ENCODE assay signal across 8 mouse cellular contexts in the genomic region with DNA sequence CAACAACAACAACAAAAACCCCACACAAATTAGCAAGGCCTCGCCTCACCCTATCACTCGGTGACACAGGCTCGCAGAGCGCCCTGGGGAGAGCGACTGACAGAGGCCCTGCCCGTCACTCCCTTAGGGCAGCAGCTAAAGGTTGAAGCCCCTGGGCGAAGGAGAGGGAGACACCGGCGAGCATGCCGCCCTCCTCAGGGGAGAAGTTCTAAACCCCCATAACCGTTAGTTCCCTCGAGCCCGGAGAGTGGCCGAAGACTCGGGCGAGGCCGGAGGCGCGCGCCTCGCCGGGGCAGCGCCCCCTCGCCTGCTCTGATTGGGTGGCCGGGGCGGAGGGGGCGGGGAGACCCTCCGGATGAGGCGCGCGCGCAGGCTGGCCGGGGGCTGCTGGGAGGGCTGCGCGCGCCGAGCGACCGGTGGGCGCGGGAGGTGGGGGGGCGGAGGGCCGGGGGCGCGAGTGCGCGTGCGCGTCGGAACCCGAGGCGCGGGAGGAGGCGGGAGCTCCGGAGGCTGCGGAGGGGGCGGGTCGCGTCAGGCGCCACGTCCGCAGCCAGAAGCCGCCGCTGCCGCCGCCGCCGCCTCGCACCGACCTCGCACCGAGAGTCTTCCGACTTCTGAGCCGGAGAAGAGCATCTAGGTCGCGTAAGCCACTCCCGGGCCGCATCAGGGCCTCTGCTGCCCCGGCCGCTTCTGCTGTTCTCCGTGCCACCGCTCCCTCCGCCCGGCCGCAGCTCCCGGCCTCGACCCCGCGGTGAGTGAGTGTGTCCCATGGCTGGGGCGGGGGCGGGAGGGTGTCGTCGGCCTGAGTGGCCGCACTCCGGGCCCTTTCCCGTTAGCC. TPM values are rescaled to one million over a fixed set of nuclear protein-coding genes. Genes with fewer than 3 reads are reported as not detected.
DNase-seq lines count a peak whose midpoint lies in the region; ATAC-seq and TF ChIP-seq lines count a peak whose summit lies in the region.

A gene (minus strand): TSS at position 249 of the 838 bp plus-strand sequence.
A gene (plus strand): TSS at position 381 of the 838 bp plus-strand sequence.

- peaks cover 5% of the 10 kb centered on the region; the same call in 1 of the 2 replicates for H3K36me3 ChIP-seq in E14TG2a.4 (ENCODE audit: insufficient read depth, low read length)
- no peaks in the 10 kb centered on the region for H3K36me3 ChIP-seq in forebrain, embryonic 11.5 days (ENCODE audit: control insufficient read depth, insufficient read depth, low read length)
- H3K36me3 ChIP-seq in heart, embryonic 16.5 days (ENCODE audit: control insufficient read depth, insufficient read depth), result no peaks in the 10 kb centered on the region
- H3K36me3 ChIP-seq in liver, embryonic 14.5 days (replicated peaks; ENCODE audit: control insufficient read depth, insufficient read depth, low read depth), result no peaks in the 10 kb centered on the region
- H3K36me3 ChIP-seq in stomach, embryonic 15.5 days, result no peaks in the 10 kb centered on the region

- H3K4me3 ChIP-seq in E14TG2a.4 (replicated peaks; ENCODE audit: low read length), result peak within 1 kb of the TSS; percentile 90
- H3K4me3 ChIP-seq in forebrain, embryonic 11.5 days (ENCODE audit: low read depth, low read length), result peak within 1 kb of the TSS; percentile 91
- peak within 1 kb of the TSS; percentile 99 for H3K4me3 ChIP-seq in heart, embryonic 16.5 days (ENCODE audit: low read length)
- peak within 1 kb of the TSS; percentile 76 to 95 for H3K4me3 ChIP-seq in liver, embryonic 14.5 days (ENCODE audit: insufficient read depth in 1 of 2, low read depth in 2 of 2, low read length in 2 of 2)
- peak within 1 kb of the TSS; percentile 98 for H3K4me3 ChIP-seq in stomach, embryonic 15.5 days (replicated peaks)

- peak; percentile 97 for ATAC-seq in forebrain, embryonic 11.5 days (replicated peaks; ENCODE audit: low FRiP score)
- peak; percentile 96 for ATAC-seq in heart, embryonic 16.5 days (replicated peaks; ENCODE audit: extremely low read depth, insufficient read depth, low FRiP score)
- ATAC-seq in liver, embryonic 14.5 days (ENCODE audit: insufficient read depth), result peak; percentile 92
- ATAC-seq in stomach, embryonic 15.5 days (ENCODE audit: insufficient read depth, low FRiP score, low read depth), result peak; percentile 95

- H3K4me1 ChIP-seq in E14TG2a.4 (replicated peaks; ENCODE audit: low read depth, low read length), result peaks cover 34% of the 10 kb centered on the region
- H3K4me1 ChIP-seq in forebrain, embryonic 11.5 days (replicated peaks; ENCODE audit: control insufficient read depth, insufficient read depth, low read length), result 0 out of 2 replicates have a peak, but pooled peaks cover 3% of the 10 kb centered on the region
- peaks cover 13% of the 10 kb centered on the region for H3K4me1 ChIP-seq in heart, embryonic 16.5 days (ENCODE audit: control insufficient read depth, insufficient read depth, low read length)
- H3K4me1 ChIP-seq in liver, embryonic 14.5 days (replicated peaks; ENCODE audit: control insufficient read depth in 2 of 2, insufficient read depth in 2 of 2, low read length in 1 of 2), result peaks cover 5 to 8% of the 10 kb centered on the region in 2 experiments
- no peaks in the 10 kb centered on the region for H3K4me1 ChIP-seq in stomach, embryonic 15.5 days

- TF ChIP-seq EP300 in liver, embryonic 14.5 days (IDR thresholded peaks at IDR 0.05; ENCODE audit: low read depth), result no peak

- no peaks in the 10 kb centered on the region for H3K27me3 ChIP-seq in E14TG2a.4 (ENCODE audit: insufficient read depth, low read length)
- no peaks in the 10 kb centered on the region for H3K27me3 ChIP-seq in forebrain, embryonic 11.5 days (ENCODE audit: control insufficient read depth, insufficient read depth, low read length)
- H3K27me3 ChIP-seq in heart, embryonic 16.5 days (ENCODE audit: control insufficient read depth, insufficient read depth, low read length), result no peaks in the 10 kb centered on the region
- no peaks in the 10 kb centered on the region for H3K27me3 ChIP-seq in liver, embryonic 14.5 days (ENCODE audit: control insufficient read depth, insufficient read depth, low read length)
- H3K27me3 ChIP-seq in stomach, embryonic 15.5 days (replicated peaks), result no peaks in the 10 kb centered on the region

- H3K9me3 ChIP-seq in E14TG2a.4 (ENCODE audit: low read length), result no peaks in the 10 kb centered on the region
- H3K9me3 ChIP-seq in forebrain, embryonic 11.5 days (ENCODE audit: control insufficient read depth, low read length), result no peaks in the 10 kb centered on the region
- H3K9me3 ChIP-seq in heart, embryonic 16.5 days (replicated peaks; ENCODE audit: control insufficient read depth, low read length), result no peaks in the 10 kb centered on the region
- H3K9me3 ChIP-seq in liver, embryonic 14.5 days (ENCODE audit: control insufficient read depth, low read length), result no peaks in the 10 kb centered on the region
- H3K9me3 ChIP-seq in stomach, embryonic 15.5 days, result no peaks in the 10 kb centered on the region

- WGBS in forebrain, embryonic 11.5 days, result under 1% methylated on average over 84 of the region's 96 CpGs
- under 1% methylated on average over 68 of the region's 96 CpGs for WGBS in heart, embryonic 16.5 days
- WGBS in liver, embryonic 14.5 days (ENCODE audit: insufficient replicate concordance), result under 1% methylated on average over 82 of the region's 96 CpGs
- under 1% methylated on average over 94 of the region's 96 CpGs for WGBS in stomach, embryonic 15.5 days

- H3K27ac ChIP-seq in forebrain, embryonic 11.5 days (ENCODE audit: low read depth, low read length), result peak within 1 kb of the TSS; percentile 51
- peak within 1 kb of the TSS; percentile 94 for H3K27ac ChIP-seq in heart, embryonic 16.5 days (ENCODE audit: low read length)
- peak within 1 kb of the TSS; percentile 74 for H3K27ac ChIP-seq in liver, embryonic 14.5 days
- peak within 1 kb of the TSS; percentile 88 for H3K27ac ChIP-seq in stomach, embryonic 15.5 days

- peak; percentile 70 for DNase-seq in c-Kit-positive CD71-positive TER-119-negative erythroid progenitor cells, embryonic 14.5 days (ENCODE audit: low read depth)
- DNase-seq in forebrain, embryonic 11.5 days (ENCODE audit: low spot score), result peak; percentile 99
- peak; percentile 78 to 91 for DNase-seq in kidney, postnatal 25 days
- peak; percentile 70 to 73 (median 72) for DNase-seq in liver, embryonic 14.5 days (ENCODE audit: low read depth in 3 of 3, low spot score in 3 of 3)
- DNase-seq in neural tube, embryonic 10.5 days (ENCODE audit: extremely low spot score, low spot score), result peak; percentile 94

- TF ChIP-seq CTCF in E14TG2a.4 (conservative IDR thresholded peaks at IDR 0.05; ENCODE audit: low read length), result no peak
- no peak for TF ChIP-seq CTCF in liver, embryonic 14.5 days (IDR thresholded peaks at IDR 0.05; ENCODE audit: low read depth)

- H3K4me2 ChIP-seq in forebrain, embryonic 11.5 days (ENCODE audit: low read depth, low read length, severe bottlenecking), result peak within 1 kb of the TSS; percentile 92
- H3K4me2 ChIP-seq in heart, embryonic 16.5 days (ENCODE audit: low read depth, low read length), result peak within 1 kb of the TSS; percentile 92
- H3K4me2 ChIP-seq in liver, embryonic 14.5 days (ENCODE audit: low read depth), result peak within 1 kb of the TSS; percentile 80
- peak within 1 kb of the TSS; percentile 86 for H3K4me2 ChIP-seq in stomach, embryonic 15.5 days

- H3K9ac ChIP-seq in forebrain, embryonic 11.5 days (ENCODE audit: low read length), result peak within 1 kb of the TSS; percentile 83
- peak within 1 kb of the TSS; percentile 98 for H3K9ac ChIP-seq in heart, embryonic 16.5 days (ENCODE audit: low read length)
- H3K9ac ChIP-seq in liver, embryonic 14.5 days (replicated peaks), result peak within 1 kb of the TSS; percentile 94
- peak within 1 kb of the TSS; percentile 95 for H3K9ac ChIP-seq in stomach, embryonic 15.5 days

RNA-seq across cellular contexts. Expression of the first gene that starts in this region (rescaled TPM):
- polyA plus RNA-seq in forebrain, embryonic 11.5 days (2014; fragmentation: Nextera tagmentation; extraction: Ambion mirVana), result 1.4 and 1.7 TPM in 2 replicates
- polyA plus RNA-seq in heart, embryonic 16.5 days (2015; fragmentation: Nextera tagmentation; extraction: Ambion mirVana), result 1.3 and 1.5 TPM in 2 replicates
- polyA plus RNA-seq in liver, embryonic 14.5 days (2012; rRNA removed), result 0.15 and 0.16 TPM in 2 replicates
- polyA plus RNA-seq in liver, embryonic 14.5 days (2014; fragmentation: Nextera tagmentation; extraction: Ambion mirVana), result 0.34 and 0.43 TPM in 2 replicates
- polyA plus RNA-seq in stomach, embryonic 15.5 days (2015; fragmentation: Nextera tagmentation; extraction: Ambion mirVana), result 0.85 and 0.88 TPM in 2 replicates

RNA-seq across cellular contexts. Expression of the second gene that starts in this region (rescaled TPM):
- 60.7 and 66.5 TPM in 2 replicates for polyA plus RNA-seq in forebrain, embryonic 11.5 days (2014; fragmentation: Nextera tagmentation; extraction: Ambion mirVana)
- 47.6 and 55.1 TPM in 2 replicates for polyA plus RNA-seq in heart, embryonic 16.5 days (2015; fragmentation: Nextera tagmentation; extraction: Ambion mirVana)
- polyA plus RNA-seq in liver, embryonic 14.5 days (2012; rRNA removed), result 2.3 and 3.7 TPM in 2 replicates
- 10.9 and 11.1 TPM in 2 replicates for polyA plus RNA-seq in liver, embryonic 14.5 days (2014; fragmentation: Nextera tagmentation; extraction: Ambion mirVana)
- polyA plus RNA-seq in stomach, embryonic 15.5 days (2015; fragmentation: Nextera tagmentation; extraction: Ambion mirVana), result 73.5 and 75.4 TPM in 2 replicates

Comparison
In these comparisons a context has a peak if more than half of its experiments do, and no peak if none do; other contexts are left out.
1. Peak in every context shown above with its lines: DNase-seq, ATAC-seq, H3K4me3 ChIP-seq and H3K27ac ChIP-seq.